Mouse (Mus musculus): ENCODE measurements around the gene Synrg.

DNA sequence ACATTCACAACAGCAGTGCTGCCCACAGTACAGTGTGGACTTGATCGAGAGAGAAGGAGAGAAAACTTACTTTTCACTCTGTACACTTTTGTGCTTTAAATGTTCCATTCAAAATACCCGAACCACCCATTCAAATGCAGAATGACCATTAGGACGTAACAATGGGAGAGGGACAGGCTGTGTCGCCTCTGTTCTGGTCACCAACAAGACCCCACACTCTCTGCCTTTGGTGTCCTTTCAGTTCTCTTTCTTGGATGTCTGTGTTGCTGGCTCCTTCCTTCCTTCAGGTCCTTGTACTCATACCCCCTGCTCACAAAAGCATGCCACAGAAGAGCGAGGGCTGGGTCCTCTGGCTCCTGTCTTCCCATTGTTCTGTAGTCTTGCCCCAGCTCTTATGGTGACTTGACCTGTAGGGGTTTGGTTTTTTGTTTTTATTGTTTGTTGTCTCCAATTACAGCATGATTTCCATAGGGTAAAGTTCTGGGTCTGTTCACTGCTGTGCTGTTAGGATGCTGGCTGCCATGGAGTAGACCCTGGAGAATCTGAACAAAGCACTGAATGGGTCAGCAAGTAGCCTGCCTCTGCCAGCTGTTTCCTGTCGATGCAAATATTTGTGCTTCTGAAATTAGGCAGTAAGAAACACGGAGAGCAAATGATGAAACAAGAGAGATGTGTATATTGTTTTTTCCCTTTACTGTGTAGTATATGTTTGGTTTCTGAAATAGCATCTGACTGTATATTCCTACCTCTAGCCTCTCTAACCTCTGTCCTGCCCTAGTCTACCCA lies 10.5 kb downstream of the Synrg start:
- no peak for TF ChIP-seq CTCF (conservative IDR thresholded peaks at IDR 0.05 in 1 of 2, IDR thresholded peaks at IDR 0.05 in 1 of 2; ENCODE audit: low read depth in 2 of 2, low read length in 2 of 2)
- TF ChIP-seq CHD2 (IDR thresholded peaks at IDR 0.05; ENCODE audit: low read length), result no peak
- TF ChIP-seq POLR2A (IDR thresholded peaks at IDR 0.05; ENCODE audit: low read depth, low read length), result no peak
- TF ChIP-seq MAFK (IDR thresholded peaks at IDR 0.05; ENCODE audit: insufficient replicate concordance, low read length), result no peak
- TF ChIP-seq BHLHE40 (IDR thresholded peaks at IDR 0.05; ENCODE audit: low read depth, low read length), result peak; percentile 53
- TF ChIP-seq MYC (IDR thresholded peaks at IDR 0.05; ENCODE audit: low read depth, low read length), result no peak
- TF ChIP-seq IRF4 (IDR thresholded peaks at IDR 0.05; ENCODE audit: low read depth, low read length), result peak; percentile 27; the same call in 1 of the 2 replicates
- no peak; the same call in 1 of the 2 replicates for TF ChIP-seq RCOR1 (conservative IDR thresholded peaks at IDR 0.05; ENCODE audit: low read depth, low read length)
- TF ChIP-seq EP300 (IDR thresholded peaks at IDR 0.05; ENCODE audit: low read length), result peak; percentile 70; the same call in 1 of the 2 replicates

Measured in CH12.LX (cell line).